Mouse (Mus musculus) kidney, postnatal 14 days (tissue): ENCODE measurements around the gene Idh2.
"Not testable (repeated sequence)": the region's sequence is repeated elsewhere in the genome, so short reads cannot be mapped to it uniquely, and the experiment has no call there.

ENCODE experiments used
- DNase-seq: peaks from one replicate; pipeline ENCODE4 v3.0.0; 2022; ENCODE audit warnings: mixed read lengths

Idh2 gene

GRCm38 (mm10) chr7:80058405-80059063 is 56.7 kb downstream of the Idh2 start:
- no peak for DNase-seq

- DNase-seq, result no peak
These were observed 57.4 kb downstream of the Idh2 start for GRCm38 (mm10) chr7:80057781-80058180.

- DNase-seq, result peak; percentile 83
These were observed 58.0 kb downstream of the Idh2 start for GRCm38 (mm10) chr7:80057002-80057691.

- DNase-seq, result no peak
These were observed 59.4 kb downstream of the Idh2 start for GRCm38 (mm10) chr7:80055781-80056180.

GRCm38 (mm10) chr7:80053147-80053546 is 62.0 kb downstream of the Idh2 start:
- no peak for DNase-seq

GRCm38 (mm10) chr7:80052261-80052660 is 62.9 kb downstream of the Idh2 start:
- peak; percentile 85 for DNase-seq

- DNase-seq, result no peak
These were observed 63.4 kb downstream of the Idh2 start for GRCm38 (mm10) chr7:80051835-80052234.

GRCm38 (mm10) chr7:80050382-80050781 is 64.8 kb downstream of the Idh2 start:
- DNase-seq, result not testable (repeated sequence)

GRCm38 (mm10) chr7:80049746-80050145 is 65.4 kb downstream of the Idh2 start:
- DNase-seq, result peak; percentile 62

- DNase-seq, result no peak
These were observed 68.2 kb downstream of the Idh2 start for GRCm38 (mm10) chr7:80047041-80047440.
